In genomic region chr7:139950283-139950971, GRCm38 (mm10) we compare ENCODE assay signal across 8 mouse cellular contexts. TPM values are rescaled to one million over a fixed set of nuclear protein-coding genes. Genes with fewer than 3 reads are reported as not detected.
DNase-seq lines count a peak whose midpoint lies in the region; ATAC-seq and TF ChIP-seq lines count a peak whose summit lies in the region.

No protein-coding gene starts in this region.

- TF ChIP-seq CTCF in testis, adult 2 months (IDR thresholded peaks at IDR 0.05; ENCODE audit: control insufficient read depth, insufficient read depth, insufficient replicate concordance, low read depth, low read length), result no peak

- peak; percentile 65; the same call in 1 of the 2 replicates for ATAC-seq in embryonic facial prominence, embryonic 13.5 days (ENCODE audit: insufficient number of reproducible peaks, insufficient read depth, low FRiP score, low TSS enrichment, low read depth)
- ATAC-seq in heart, embryonic 14.5 days (ENCODE audit: insufficient number of reproducible peaks, insufficient read depth, low FRiP score, low read depth), result peak; percentile 54

- no peaks in the 10 kb centered on the region; the same call in 1 of the 2 replicates for H3K27me3 ChIP-seq in testis, adult 2 months (ENCODE audit: control insufficient read depth, insufficient read depth, low read length)
- H3K27me3 ChIP-seq in embryonic facial prominence, embryonic 13.5 days, result peaks cover 43% of the 10 kb centered on the region
- H3K27me3 ChIP-seq in heart, embryonic 14.5 days (ENCODE audit: control insufficient read depth, insufficient read depth, low read length), result peaks cover 34% of the 10 kb centered on the region

- H3K9me3 ChIP-seq in embryonic facial prominence, embryonic 13.5 days, result no peaks in the 10 kb centered on the region
- H3K9me3 ChIP-seq in heart, embryonic 14.5 days (ENCODE audit: control insufficient read depth, low read length), result no peaks in the 10 kb centered on the region

- no peaks in the 10 kb centered on the region for H3K36me3 ChIP-seq in testis, adult 2 months (ENCODE audit: control insufficient read depth, insufficient read depth, low read length)
- no peaks in the 10 kb centered on the region for H3K36me3 ChIP-seq in embryonic facial prominence, embryonic 13.5 days
- H3K36me3 ChIP-seq in heart, embryonic 14.5 days (ENCODE audit: control insufficient read depth, insufficient read depth, low read length), result no peaks in the 10 kb centered on the region
- no peaks in the 10 kb centered on the region for H3K36me3 ChIP-seq in macrophage (ENCODE audit: inconsistent target)

- TF ChIP-seq POLR2A in testis, adult 2 months (IDR thresholded peaks at IDR 0.05; ENCODE audit: control insufficient read depth, low read depth, low read length), result no peak

- H3K4me1 ChIP-seq in testis, adult 2 months (ENCODE audit: control insufficient read depth, insufficient read depth, low read length), result peaks cover 19% of the 10 kb centered on the region
- H3K4me1 ChIP-seq in embryonic facial prominence, embryonic 13.5 days, result 0 out of 2 replicates have a peak, but pooled peaks cover 3% of the 10 kb centered on the region
- peaks cover 0 to 4% of the 10 kb centered on the region in 2 experiments; a peak in 1 of 4 replicates for H3K4me1 ChIP-seq in heart, embryonic 14.5 days (ENCODE audit: control insufficient read depth in 2 of 2, insufficient read depth in 2 of 2, low read length in 2 of 2)

- H3K4me2 ChIP-seq in embryonic facial prominence, embryonic 13.5 days, result peak overlapping the region; percentile 86
- peak overlapping the region; percentile 70 for H3K4me2 ChIP-seq in heart, embryonic 14.5 days (ENCODE audit: low read length)

- peak overlapping the region; percentile 77 for H3K9ac ChIP-seq in embryonic facial prominence, embryonic 13.5 days
- H3K9ac ChIP-seq in heart, embryonic 14.5 days (ENCODE audit: low read length), result peak overlapping the region; percentile 67

- WGBS in embryonic facial prominence, embryonic 13.5 days, result under 1% methylated on average over 33 of the region's 33 CpGs
- WGBS in heart, embryonic 14.5 days, result 1% methylated on average over 33 of the region's 33 CpGs
- WGBS in macrophage (ENCODE audit: missing documents), result under 1% methylated on average over 33 of the region's 33 CpGs

- H3K4me3 ChIP-seq in testis, adult 2 months (ENCODE audit: control insufficient read depth, low read depth, low read length), result peak overlapping the region; percentile 81
- H3K4me3 ChIP-seq in embryonic facial prominence, embryonic 13.5 days, result peak overlapping the region; percentile 64
- H3K4me3 ChIP-seq in heart, embryonic 14.5 days (ENCODE audit: control insufficient read depth in 1 of 2, insufficient read depth in 1 of 2, low read depth in 1 of 2, low read length in 2 of 2), result peak overlapping the region; percentile 56 to 62
- peak overlapping the region; percentile 86 for H3K4me3 ChIP-seq in macrophage (ENCODE audit: inconsistent target)

- no peaks in the 10 kb centered on the region; the same call in 1 of the 2 replicates for H3K79me2 ChIP-seq in macrophage (ENCODE audit: inconsistent target)

- peak overlapping the region; percentile 73 for H3K27ac ChIP-seq in testis, adult 2 months (ENCODE audit: control insufficient read depth, insufficient read depth, low read depth, low read length)
- H3K27ac ChIP-seq in embryonic facial prominence, embryonic 13.5 days, result peak overlapping the region; percentile 66
- H3K27ac ChIP-seq in heart, embryonic 14.5 days (replicated peaks in 1 of 2; ENCODE audit: control insufficient read depth in 1 of 2, insufficient read depth in 1 of 2, low read depth in 2 of 2, low read length in 2 of 2), result peak overlapping the region; percentile 8 to 12; a peak in 2 of 4 replicates
- peak overlapping the region; percentile 49 for H3K27ac ChIP-seq in macrophage

- DNase-seq in testis, postnatal 14 days (ENCODE audit: low spot score), result no peak
- peak; percentile 67 for DNase-seq in kidney, postnatal 10 days
- DNase-seq in spleen, postnatal 36 days (ENCODE audit: low spot score in 2 of 2), result peak; percentile 38 to 46
- DNase-seq in right cerebral cortex, postnatal 25 days, result no peak

RNA-seq across cellular contexts. Expression of gene Utf1, which starts 6.8 kb away (rescaled TPM):
- 1.5 and 2.1 TPM in 2 replicates for polyA plus RNA-seq in testis, adult 2 months (2012; rRNA removed)
- 0.28 and 0.36 TPM in 2 replicates for polyA plus RNA-seq in embryonic facial prominence, embryonic 13.5 days (2015; fragmentation: Nextera tagmentation; extraction: Ambion mirVana)
- polyA plus RNA-seq in heart, embryonic 14.5 days (2014; fragmentation: Nextera tagmentation; extraction: Ambion mirVana), result not detected in 2 replicates
- total RNA-seq in macrophage (2018; cell fraction: chromatin; rRNA removed), result not detected
- not detected for total RNA-seq in macrophage (2018; cell fraction: cytosol; rRNA removed)
- total RNA-seq in macrophage (2018; cell fraction: nucleus; rRNA removed), result not detected
- polyA plus RNA-seq in macrophage (2018), result not detected in 3 replicates

RNA-seq across cellular contexts. Expression of gene 6430531B16Rik, which starts 28.1 kb away (rescaled TPM):
- polyA plus RNA-seq in testis, adult 2 months (2012; rRNA removed), result 108 and 114 TPM in 2 replicates
- polyA plus RNA-seq in embryonic facial prominence, embryonic 13.5 days (2015; fragmentation: Nextera tagmentation; extraction: Ambion mirVana), result 0.85 and 1.1 TPM in 2 replicates
- 0.22 TPM in 1 of 2 replicates, not detected in the other for polyA plus RNA-seq in heart, embryonic 14.5 days (2014; fragmentation: Nextera tagmentation; extraction: Ambion mirVana)
- total RNA-seq in macrophage (2018; cell fraction: chromatin; rRNA removed), result 1 to 10 TPM in 17 of 26 experiments, under 1 TPM in 5, not detected in 4; 0.52 to 9.6 (median 1.7) TPM
- under 1 TPM in 17 of 26 experiments, not detected in 9; 0.05 to 0.35 (median 0.20) TPM for total RNA-seq in macrophage (2018; cell fraction: cytosol; rRNA removed)
- total RNA-seq in macrophage (2018; cell fraction: nucleus; rRNA removed), result 10 to 100 TPM in 1 of 26 experiments, 1 to 10 TPM in 6, under 1 TPM in 11, not detected in 8; 0.29 to 10.1 (median 0.83) TPM
- 0.23 to 0.38 TPM in 2 of 3 replicates, not detected in the other for polyA plus RNA-seq in macrophage (2018)

RNA-seq across cellular contexts. Expression of gene Adam8, which starts 41.9 kb away (rescaled TPM):
- 6.9 and 7.0 TPM in 2 replicates for polyA plus RNA-seq in testis, adult 2 months (2012; rRNA removed)
- polyA plus RNA-seq in embryonic facial prominence, embryonic 13.5 days (2015; fragmentation: Nextera tagmentation; extraction: Ambion mirVana), result 2.4 and 3.3 TPM in 2 replicates
- 0.82 and 1.5 TPM in 2 replicates for polyA plus RNA-seq in heart, embryonic 14.5 days (2014; fragmentation: Nextera tagmentation; extraction: Ambion mirVana)
- 1,000 to 10,000 TPM in 7 of 26 experiments, 100 to 1,000 TPM in 19; 146 to 1,912 (median 371) TPM for total RNA-seq in macrophage (2018; cell fraction: chromatin; rRNA removed)
- 100 to 1,000 TPM in 23 of 26 experiments, 10 to 100 TPM in 3; 96.7 to 475 (median 196) TPM for total RNA-seq in macrophage (2018; cell fraction: cytosol; rRNA removed)
- total RNA-seq in macrophage (2018; cell fraction: nucleus; rRNA removed), result 1,000 to 10,000 TPM in 1 of 26 experiments, 100 to 1,000 TPM in 25; 153 to 2,204 (median 378) TPM
- polyA plus RNA-seq in macrophage (2018), result 169 to 1,404 TPM (median 407 TPM) in 3 replicates

RNA-seq across cellular contexts. Expression of gene Kndc1, which starts 55.9 kb away (rescaled TPM):
- 3.6 and 3.9 TPM in 2 replicates for polyA plus RNA-seq in testis, adult 2 months (2012; rRNA removed)
- 0.11 and 0.15 TPM in 2 replicates for polyA plus RNA-seq in embryonic facial prominence, embryonic 13.5 days (2015; fragmentation: Nextera tagmentation; extraction: Ambion mirVana)
- 0.09 and 0.16 TPM in 2 replicates for polyA plus RNA-seq in heart, embryonic 14.5 days (2014; fragmentation: Nextera tagmentation; extraction: Ambion mirVana)
- not detected for total RNA-seq in macrophage (2018; cell fraction: chromatin; rRNA removed)
- under 1 TPM in 1 of 26 experiments, not detected in 25; 0.03 TPM for total RNA-seq in macrophage (2018; cell fraction: cytosol; rRNA removed)
- total RNA-seq in macrophage (2018; cell fraction: nucleus; rRNA removed), result not detected
- not detected in 3 replicates for polyA plus RNA-seq in macrophage (2018)

Comparison
In these comparisons a context has a peak if more than half of its experiments do, and no peak if none do; other contexts are left out.
1. H3K27ac ChIP-seq: peak in every context shown above with its lines; median percentile 73 in testis, adult 2 months; 66 in embryonic facial prominence, embryonic 13.5 days; 49 in macrophage; 10 in heart, embryonic 14.5 days.
2. DNase-seq: peak in kidney, postnatal 10 days (single experiment) and spleen, postnatal 36 days (2 of 2); none in testis, postnatal 14 days (single experiment) and right cerebral cortex, postnatal 25 days (single experiment).
3. RNA of gene 6430531B16Rik, which starts 28.1 kb away (polyA plus RNA-seq): 108 to 114 TPM in testis, adult 2 months; 0.85 to 1.1 TPM in embryonic facial prominence, embryonic 13.5 days, 0.22 TPM in heart, embryonic 14.5 days and 0.23 to 0.38 TPM in macrophage; every median in the first group is over 10 times any median in the second.
4. RNA of gene Adam8, which starts 41.9 kb away (polyA plus RNA-seq): 169 to 1,404 TPM in macrophage; 6.9 to 7.0 TPM in testis, adult 2 months, 2.4 to 3.3 TPM in embryonic facial prominence, embryonic 13.5 days and 0.82 to 1.5 TPM in heart, embryonic 14.5 days; every median in the first group is over 10 times any median in the second.
5. Peak in every context shown above with its lines, with median percentiles within 50 percentile points of each other: H3K4me3 ChIP-seq.